9 mouse cellular contexts compared by ENCODE assay signal in the genomic region with DNA sequence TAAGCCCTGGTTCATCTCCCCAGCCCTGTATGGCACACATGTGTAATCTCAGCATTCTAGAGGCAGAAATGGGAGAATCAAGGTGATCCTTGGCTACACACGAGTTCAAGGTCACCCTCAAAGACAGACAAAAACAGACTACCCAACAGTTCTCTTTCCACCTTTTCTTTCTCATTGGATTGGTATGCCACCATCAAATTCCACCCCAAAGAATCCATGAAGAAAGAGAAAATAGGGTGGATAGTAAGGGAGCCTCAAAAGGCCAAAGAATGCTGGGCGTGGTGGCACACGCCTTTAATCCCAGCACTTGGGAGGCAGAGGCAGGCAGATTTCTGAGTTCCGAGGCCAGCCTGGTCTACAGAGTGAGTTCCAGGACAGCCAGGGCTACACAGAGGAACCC. TPM values are rescaled to one million over a fixed set of nuclear protein-coding genes. Genes with fewer than 3 reads are reported as not detected.
DNase-seq lines count a peak whose midpoint lies in the region; TF ChIP-seq lines count a peak whose summit lies in the region.
"Not testable (repeated sequence)": the region's sequence is repeated elsewhere in the genome, so short reads cannot be mapped to it uniquely, and the experiment has no call there.
"Had no signal": no experiment of that assay in that cellular context is flagged by ENCODE, and none has a peak within 500 bp of the region (broad histone marks: within the 10 kb centered on the region; RNA-seq: fewer than 3 reads in every experiment).

No protein-coding gene starts in this region.

- H3K27me3 ChIP-seq in ES-Bruce4 (ENCODE audit: control insufficient read depth, insufficient read depth, low read length, poor library complexity, severe bottlenecking) = not testable (repeated sequence)

- not testable (repeated sequence) for H3K4me3 ChIP-seq in ES-Bruce4 (ENCODE audit: low read depth, low read length); ES-E14 (ENCODE audit: insufficient read depth in 1 of 2, low read depth in 1 of 2, low read length in 2 of 2, poor library complexity in 1 of 2, severe bottlenecking in 1 of 2)

- TF ChIP-seq CTCF in ES-Bruce4 (IDR thresholded peaks at IDR 0.05; ENCODE audit: low read depth, low read length) = not testable (repeated sequence)

- H3K36me3 ChIP-seq in ES-Bruce4 (ENCODE audit: control insufficient read depth, insufficient read depth, low read length, poor library complexity, severe bottlenecking) (peaks cover 59% of the 10 kb centered on the region), ES-E14 (ENCODE audit: control insufficient read depth, insufficient read depth, low read length, poor library complexity, severe bottlenecking) (peaks cover 38% of the 10 kb centered on the region)

- TF ChIP-seq POLR2A in ES-Bruce4 (IDR thresholded peaks at IDR 0.05; ENCODE audit: insufficient read depth, low read length) = not testable (repeated sequence)

- not testable (repeated sequence) for H3K4me1 ChIP-seq in ES-Bruce4 (ENCODE audit: control insufficient read depth, insufficient read depth, low read length); ES-E14 (ENCODE audit: control insufficient read depth in 2 of 2, insufficient read depth in 2 of 2, low read length in 2 of 2, poor library complexity in 1 of 2)

- not testable (repeated sequence) for H3K9me3 ChIP-seq in ES-Bruce4 (replicated peaks; ENCODE audit: control insufficient read depth, insufficient read depth, low read length, poor library complexity, severe bottlenecking); ES-E14 (ENCODE audit: control insufficient read depth, insufficient read depth, low read depth, low read length)

- 0 out of 2 replicates have a peak overlapping the region, but pooled peaks have one; percentile 42 for H3K27ac ChIP-seq in ES-Bruce4 (ENCODE audit: insufficient read depth, low read length)
- peak overlapping the region; percentile 32; the same call in 1 of the 2 replicates for H3K27ac ChIP-seq in ES-E14 (ENCODE audit: insufficient read depth, low read depth, low read length, poor library complexity, severe bottlenecking)

- in situ Hi-C loops in ES-E14 (cut with MboI; ENCODE audit: low sequenced_read_pairs in 2 of 2, unreplicated experiment in 2 of 2) = not testable (repeated sequence)

- TF ChIP-seq EP300 in ES-Bruce4 (IDR thresholded peaks at IDR 0.05; ENCODE audit: insufficient read depth, low read depth, low read length) = not testable (repeated sequence)

- DNase-seq in ES-CJ7 (ENCODE audit: low read depth, low spot score) (peak; percentile 65), ES-E14 (ENCODE audit: low read depth, low spot score) (peak; percentile 28), R1 (ENCODE audit: low read depth, low spot score) (peak; percentile 98), ZHBTc4 (ENCODE audit: low read depth, low spot score) (peak; percentile 92)

- not testable (repeated sequence) for H3K9ac ChIP-seq in ES-Bruce4 (ENCODE audit: low read depth, poor library complexity, severe bottlenecking); ES-E14 (ENCODE audit: insufficient read depth, low read depth, low read length, poor library complexity, severe bottlenecking)

RNA-seq across cellular contexts. Expression of gene Sh2d2a, which starts 17.6 kb away (rescaled TPM):
- polyA plus RNA-seq in ES-Bruce4 (2011; ENCODE audit: insufficient read depth, insufficient read length, low read depth, missing spikeins) = 0.18 TPM in 1 of 2 replicates, not detected in the other
- total RNA-seq in ES-E14 (2012; rRNA removed) = 0.05 and 0.22 TPM in 2 replicates
- total RNA-seq: MEL had no signal
- polyA plus RNA-seq: brain, embryonic 14.5 days; G1E; Patski had no signal

RNA-seq across cellular contexts. Expression of gene Prcc, which starts 21.3 kb away (rescaled TPM):
- 66.9 and 74.2 TPM in 2 replicates for polyA plus RNA-seq in ES-Bruce4 (2011; ENCODE audit: insufficient read depth, insufficient read length, low read depth, missing spikeins)
- total RNA-seq in ES-E14 (2012; rRNA removed) = 40.2 and 53.8 TPM in 2 replicates

RNA-seq across cellular contexts. Expression of gene Pear1, which starts 40.0 kb away (rescaled TPM):
- 1.9 and 2.3 TPM in 2 replicates for polyA plus RNA-seq in ES-Bruce4 (2011; ENCODE audit: insufficient read depth, insufficient read length, low read depth, missing spikeins)
- total RNA-seq in ES-E14 (2012; rRNA removed) = 1.8 TPM in 2 replicates
- polyA plus RNA-seq: G1E had no signal

RNA-seq across cellular contexts. Expression of gene Hdgf, which starts 42.0 kb away (rescaled TPM):
- polyA plus RNA-seq in ES-Bruce4 (2011; ENCODE audit: insufficient read depth, insufficient read length, low read depth, missing spikeins) = 508 and 526 TPM in 2 replicates
- 296 and 312 TPM in 2 replicates for total RNA-seq in ES-E14 (2012; rRNA removed)

RNA-seq across cellular contexts. Expression of gene Mrpl24, which starts 55.2 kb away (rescaled TPM):
- polyA plus RNA-seq in ES-Bruce4 (2011; ENCODE audit: insufficient read depth, insufficient read length, low read depth, missing spikeins) = 207 and 219 TPM in 2 replicates
- total RNA-seq in ES-E14 (2012; rRNA removed) = 154 and 162 TPM in 2 replicates

Comparison
In these comparisons a context has a peak if more than half of its experiments do, and no peak if none do; other contexts are left out.
1. DNase-seq: peak in every context shown above with its lines; median percentile 98 in R1; 92 in ZHBTc4; 65 in ES-CJ7; 28 in ES-E14.